Mouse (Mus musculus): ENCODE measurements around the gene Vps37c.

- no peak for TF ChIP-seq CTCF (IDR thresholded peaks at IDR 0.05; ENCODE audit: insufficient read depth, low read depth, low read length)
- no peak for TF ChIP-seq POLR2A (IDR thresholded peaks at IDR 0.05; ENCODE audit: insufficient read depth, low read depth, low read length)
Observed at GRCm38 (mm10) chr19:10712646-10713045, 24.1 kb downstream of the Vps37c start.

Data from olfactory bulb, adult 2 months (tissue).